Mouse (Mus musculus) c-Kit-negative CD71-positive TER-119-positive erythroid progenitor cells, embryonic 14.5 days (primary cell): Measurements from ENCODE around the gene Tbc1d14.

ENCODE experiments used
- DNase-seq: peaks from one replicate; pipeline ENCODE4 v3.0.0-alpha.2; 2013; ENCODE audit warnings: low read depth, low spot score

Tbc1d14 gene

GRCm38 (mm10) chr5:36464709-36465661 is 128.1 kb downstream of the Tbc1d14 start, which contains the start of gene Grpel1:
Gene Grpel1 (plus strand): TSS chr5:36464998.
- peak; percentile 100 for DNase-seq

GRCm38 (mm10) chr5:36463391-36463790 is 129.7 kb downstream of the Tbc1d14 start:
- no peak for DNase-seq

GRCm38 (mm10) chr5:36462810-36463209 is 130.3 kb downstream of the Tbc1d14 start:
- peak; percentile 53 for DNase-seq

- DNase-seq = no peak
Measured at GRCm38 (mm10) chr5:36461231-36461630, 131.8 kb downstream of the Tbc1d14 start.

GRCm38 (mm10) chr5:36460712-36461111 is 132.4 kb downstream of the Tbc1d14 start:
- no peak for DNase-seq

- DNase-seq = peak; percentile 34
Measured at GRCm38 (mm10) chr5:36458926-36459325, 134.2 kb downstream of the Tbc1d14 start.

GRCm38 (mm10) chr5:36457706-36458105 is 135.4 kb downstream of the Tbc1d14 start:
- DNase-seq = no peak

GRCm38 (mm10) chr5:36452821-36453220 is 140.3 kb downstream of the Tbc1d14 start:
- no peak for DNase-seq

- DNase-seq = no peak
Measured at GRCm38 (mm10) chr5:36451872-36452389, 141.1 kb downstream of the Tbc1d14 start.

- DNase-seq = no peak
Measured at GRCm38 (mm10) chr5:36451119-36451518, 142.0 kb downstream of the Tbc1d14 start.

- no peak for DNase-seq
Measured at GRCm38 (mm10) chr5:36449710-36450358, 143.2 kb downstream of the Tbc1d14 start.

- no peak for DNase-seq
Measured at GRCm38 (mm10) chr5:36447872-36448271, 145.2 kb downstream of the Tbc1d14 start.

GRCm38 (mm10) chr5:36446166-36446890 is 146.7 kb downstream of the Tbc1d14 start:
- DNase-seq = no peak

- DNase-seq = no peak
Measured at GRCm38 (mm10) chr5:36445028-36445427, 148.0 kb downstream of the Tbc1d14 start.

GRCm38 (mm10) chr5:36444611-36445010 is 148.5 kb downstream of the Tbc1d14 start:
- DNase-seq = no peak

- no peak for DNase-seq
Measured at GRCm38 (mm10) chr5:36440741-36441140, 152.3 kb downstream of the Tbc1d14 start.
